Mouse (Mus musculus): ENCODE measurements at regions not wholly inside any gene's neighbourhood (a gene's known extent, or its start where the extent isn't known, plus 50 kb on each side); places are given as distances from the start of the nearest gene placed in this dataset.

GRCm38 (mm10) chr2:167740516-167741189 lies 51.0 kb upstream of the Tmem189 start:
- H3K27ac ChIP-seq (ENCODE audit: low read length): peak overlapping the region; percentile 55; the same call in 1 of the 2 replicates

More at GRCm38 (mm10) chr2:167740516-167741189, 51.0 kb upstream of the Tmem189 start:
- Histone ChIP-seq H3K4me2 (ENCODE audit: low read depth, low read length) (no peak overlapping the region), H3K4me3 (ENCODE audit: low read depth, low read length) (no peak overlapping the region), H3K36me3 (ENCODE audit: control insufficient read depth, insufficient read depth) (no peaks in the 10 kb centered on the region), H3K27me3 (ENCODE audit: control insufficient read depth, insufficient read depth, low read depth, low read length) (no peaks in the 10 kb centered on the region), H3K9me3 (replicated peaks; ENCODE audit: control insufficient read depth, low read length) (no peaks in the 10 kb centered on the region), H3K4me1 (ENCODE audit: control insufficient read depth, low read depth, low read length) (no peaks in the 10 kb centered on the region), H3K9ac (ENCODE audit: low read depth, low read length) (no peak overlapping the region)
- 34% methylated on average over 6 of the region's 6 CpGs for WGBS (ENCODE audit: insufficient replicate concordance)
- peak; percentile 20; the same call in 1 of the 2 replicates for ATAC-seq (ENCODE audit: low read depth)

All from liver, embryonic 16.5 days (tissue).